Mouse (Mus musculus) T-helper 1 cell (primary cell): ENCODE data around the gene Tspear.

Experiments used
- in situ Hi-C: fragments of 300-600 bp; cut with MboI, MseI; formaldehyde crosslinking; loops from one replicate; pipeline ENCODE4 v1.15.1; 2025; ENCODE audit warnings: high pct_unique_total_duplicates

Gene Tspear

GRCm38 (mm10) chr10:77927375-77927774 lies 241.0 kb downstream of the Tspear start:
- in situ Hi-C loops, result no loop called here
